In genomic region chr13:118721668-118722067, GRCm38 (mm10) we compare ENCODE assay signal across 24 mouse cellular contexts. TPM values are rescaled to one million over a fixed set of nuclear protein-coding genes. Genes with fewer than 3 reads are reported as not detected.
DNase-seq lines count a peak whose midpoint lies in the region; ATAC-seq lines count a peak whose summit lies in the region.
"Had no signal": no experiment of that assay in that cellular context is flagged by ENCODE, and none has a peak within 500 bp of the region (broad histone marks: within the 10 kb centered on the region; RNA-seq: fewer than 3 reads in every experiment).

No protein-coding gene starts in this region.

- ATAC-seq in kidney, embryonic 15.5 days (replicated peaks; ENCODE audit: low FRiP score), result peak; percentile 68
- ATAC-seq in limb, embryonic 11.5 days (ENCODE audit: insufficient number of reproducible peaks, low FRiP score, low TSS enrichment, low read depth), result peak; percentile 39; the same call in 1 of the 2 replicates
- ATAC-seq: CD4-positive, CD25-positive, alpha-beta regulatory T cell, adult 4 months; forebrain, embryonic 13.5 days; forebrain, embryonic 16.5 days had no signal

- no peak for DNase-seq in kidney, adult 9 months
- no peak for DNase-seq in limb, embryonic 11.5 days (ENCODE audit: low spot score)
- no peak for DNase-seq in limb, embryonic 10.5 days (ENCODE audit: low spot score)
- DNase-seq in embryo, embryonic 10.5 days (ENCODE audit: low spot score), result peak; percentile 35
- peak; percentile 31 for DNase-seq in embryo, embryonic 11 days
- DNase-seq in adrenal gland, adult 18-20 months (ENCODE audit: low spot score in 2 of 2), result no peak
- DNase-seq: adrenal gland, adult 8-10 months; adrenal gland, postnatal 25 days; cerebellum, adult 11-12 months; cerebellum, adult 8-10 months; cerebellum, postnatal 10 days; cerebellum, postnatal 36 days; gastrocnemius, postnatal 14 days; heart, adult 11 months had no signal

- peaks cover 3% of the 10 kb centered on the region; the same call in 1 of the 2 replicates for H3K4me1 ChIP-seq in kidney, embryonic 15.5 days
- no peaks in the 10 kb centered on the region for H3K4me1 ChIP-seq in limb, embryonic 11.5 days (ENCODE audit: control insufficient read depth, insufficient read depth, low read length)
- peaks cover 44% of the 10 kb centered on the region for H3K4me1 ChIP-seq in limb, embryonic 10.5 days
- H3K4me1 ChIP-seq: forebrain, embryonic 13.5 days; hindbrain, embryonic 12.5 days; hindbrain, embryonic 15.5 days had no signal

- H3K36me3 ChIP-seq in kidney, embryonic 15.5 days, result no peaks in the 10 kb centered on the region
- no peaks in the 10 kb centered on the region for H3K36me3 ChIP-seq in limb, embryonic 11.5 days (ENCODE audit: control insufficient read depth, insufficient read depth, low read length)
- no peaks in the 10 kb centered on the region for H3K36me3 ChIP-seq in limb, embryonic 10.5 days
- H3K36me3 ChIP-seq: forebrain, embryonic 10.5 days; hindbrain, embryonic 12.5 days; hindbrain, embryonic 15.5 days had no signal

- no peaks in the 10 kb centered on the region for H3K9me3 ChIP-seq in kidney, embryonic 15.5 days (replicated peaks)
- H3K9me3 ChIP-seq in limb, embryonic 11.5 days (ENCODE audit: control insufficient read depth, low read length), result no peaks in the 10 kb centered on the region
- H3K9me3 ChIP-seq in limb, embryonic 10.5 days (replicated peaks), result no peaks in the 10 kb centered on the region
- H3K9me3 ChIP-seq: forebrain, embryonic 10.5 days; forebrain, embryonic 13.5 days; hindbrain, embryonic 12.5 days; hindbrain, embryonic 15.5 days had no signal

- H3K9ac ChIP-seq in kidney, embryonic 15.5 days, result no peak overlapping the region
- no peak overlapping the region for H3K9ac ChIP-seq in limb, embryonic 11.5 days (ENCODE audit: low read length)
- H3K9ac ChIP-seq: forebrain, embryonic 13.5 days; hindbrain, embryonic 12.5 days; hindbrain, embryonic 15.5 days had no signal

- H3K27ac ChIP-seq in kidney, embryonic 15.5 days, result no peak overlapping the region
- no peak overlapping the region for H3K27ac ChIP-seq in limb, embryonic 11.5 days (replicated peaks; ENCODE audit: low read depth, low read length)
- no peak overlapping the region for H3K27ac ChIP-seq in limb, embryonic 10.5 days
- H3K27ac ChIP-seq: forebrain, embryonic 10.5 days; forebrain, embryonic 13.5 days; hindbrain, embryonic 12.5 days; hindbrain, embryonic 15.5 days had no signal

- no peak overlapping the region for H3K4me3 ChIP-seq in kidney, embryonic 15.5 days (replicated peaks)
- no peak overlapping the region for H3K4me3 ChIP-seq in limb, embryonic 11.5 days (ENCODE audit: low read depth, low read length)
- H3K4me3 ChIP-seq in limb, embryonic 10.5 days, result no peak overlapping the region
- H3K4me3 ChIP-seq: forebrain, embryonic 10.5 days; forebrain, embryonic 13.5 days; hindbrain, embryonic 12.5 days; hindbrain, embryonic 15.5 days had no signal

- no peak overlapping the region for H3K4me2 ChIP-seq in kidney, embryonic 15.5 days
- no peak overlapping the region for H3K4me2 ChIP-seq in limb, embryonic 11.5 days (ENCODE audit: low read depth, severe bottlenecking)
- H3K4me2 ChIP-seq: forebrain, embryonic 13.5 days; heart, embryonic 11.5 days; hindbrain, embryonic 12.5 days; hindbrain, embryonic 15.5 days had no signal

- H3K27me3 ChIP-seq in kidney, embryonic 15.5 days, result no peaks in the 10 kb centered on the region
- H3K27me3 ChIP-seq in limb, embryonic 11.5 days (ENCODE audit: control insufficient read depth, insufficient read depth, low read length), result no peaks in the 10 kb centered on the region
- H3K27me3 ChIP-seq in limb, embryonic 10.5 days (ENCODE audit: low read depth, poor library complexity, severe bottlenecking), result no peaks in the 10 kb centered on the region
- H3K27me3 ChIP-seq: hindbrain, embryonic 12.5 days; hindbrain, embryonic 15.5 days had no signal

- WGBS in kidney, embryonic 15.5 days, result 11% methylated on average over 1 of the region's 1 CpGs
- 7% methylated on average over 1 of the region's 1 CpGs for WGBS in limb, embryonic 11.5 days
- 15% methylated on average over 1 of the region's 1 CpGs for WGBS in limb, embryonic 10.5 days

RNA-seq across cellular contexts. Expression of gene Fgf10, which starts 52.1 kb away (rescaled TPM):
- polyA plus RNA-seq in kidney, embryonic 15.5 days (2015; fragmentation: Nextera tagmentation; extraction: Ambion mirVana), result 5.1 and 6.3 TPM in 2 replicates
- polyA plus RNA-seq in limb, embryonic 11.5 days (2014; fragmentation: Nextera tagmentation; extraction: Ambion mirVana), result 13.0 and 15.8 TPM in 2 replicates
- polyA plus RNA-seq in limb, embryonic 10.5 days (2016; fragmentation: Nextera tagmentation; extraction: Ambion mirVana), result 12.3 and 18.7 TPM in 2 replicates
- 1 to 10 TPM; 1.6 to 3.6 TPM for total RNA-seq in adrenal gland, adult 18-20 months (2021)
- total RNA-seq: hematopoietic stem cell, adult 5-6 weeks; MEL had no signal

Comparison
In these comparisons a context has a peak if more than half of its experiments do, and no peak if none do; other contexts are left out.
1. DNase-seq: peak in embryo, embryonic 10.5 days (single experiment) and embryo, embryonic 11 days (single experiment); none in kidney, adult 9 months (single experiment), limb, embryonic 11.5 days (single experiment), limb, embryonic 10.5 days (single experiment) and adrenal gland, adult 18-20 months (0 of 2).